Mouse (Mus musculus): ENCODE data around the gene Prx.

Prx gene

DNA sequence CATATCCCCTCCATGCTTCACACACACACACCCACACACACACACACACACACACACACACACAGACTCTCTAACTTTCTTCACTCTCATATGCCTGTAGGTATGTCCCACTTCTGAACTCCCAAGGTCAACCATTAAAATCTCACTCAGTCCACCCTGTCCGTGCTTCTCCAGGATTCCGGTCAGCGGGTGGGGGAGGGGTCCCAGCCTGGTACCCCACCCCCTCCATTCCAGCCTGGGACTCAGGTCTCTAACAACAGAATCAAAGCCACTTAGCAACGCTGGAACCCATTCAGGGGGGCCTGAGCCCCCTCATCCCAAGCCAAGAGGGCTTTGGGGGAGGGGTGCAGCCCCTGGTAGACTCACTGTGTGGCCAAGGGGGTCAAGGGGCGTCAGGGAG is 23.8 kb downstream of the Prx start, which contains the start of gene Hipk4:
Gene Hipk4, plus strand, starts transcription at position 301 of the 400 bp plus-strand sequence.
- no peak for DNase-seq (ENCODE audit: low spot score in 2 of 2)

DNA sequence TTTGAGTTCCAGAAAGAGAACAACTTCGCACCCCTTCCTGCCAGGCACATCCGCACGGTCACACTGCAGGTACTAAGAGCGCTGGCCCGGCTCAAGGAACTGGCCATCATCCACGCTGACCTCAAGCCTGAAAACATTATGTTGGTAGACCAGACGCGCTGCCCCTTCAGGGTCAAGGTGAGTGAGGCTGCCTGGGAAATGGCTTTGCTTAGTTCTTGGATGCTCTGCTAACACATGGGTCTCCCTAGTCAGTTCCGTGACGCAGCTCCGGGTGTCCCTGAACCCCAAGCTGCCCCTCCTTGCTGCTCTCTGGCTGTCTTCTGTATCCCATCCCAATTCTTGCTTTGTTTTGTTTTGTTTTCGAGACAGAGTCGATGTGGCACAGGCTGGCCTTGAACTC is 24.7 kb downstream of the Prx start:
- no peak for DNase-seq (ENCODE audit: low spot score in 2 of 2)

DNA sequence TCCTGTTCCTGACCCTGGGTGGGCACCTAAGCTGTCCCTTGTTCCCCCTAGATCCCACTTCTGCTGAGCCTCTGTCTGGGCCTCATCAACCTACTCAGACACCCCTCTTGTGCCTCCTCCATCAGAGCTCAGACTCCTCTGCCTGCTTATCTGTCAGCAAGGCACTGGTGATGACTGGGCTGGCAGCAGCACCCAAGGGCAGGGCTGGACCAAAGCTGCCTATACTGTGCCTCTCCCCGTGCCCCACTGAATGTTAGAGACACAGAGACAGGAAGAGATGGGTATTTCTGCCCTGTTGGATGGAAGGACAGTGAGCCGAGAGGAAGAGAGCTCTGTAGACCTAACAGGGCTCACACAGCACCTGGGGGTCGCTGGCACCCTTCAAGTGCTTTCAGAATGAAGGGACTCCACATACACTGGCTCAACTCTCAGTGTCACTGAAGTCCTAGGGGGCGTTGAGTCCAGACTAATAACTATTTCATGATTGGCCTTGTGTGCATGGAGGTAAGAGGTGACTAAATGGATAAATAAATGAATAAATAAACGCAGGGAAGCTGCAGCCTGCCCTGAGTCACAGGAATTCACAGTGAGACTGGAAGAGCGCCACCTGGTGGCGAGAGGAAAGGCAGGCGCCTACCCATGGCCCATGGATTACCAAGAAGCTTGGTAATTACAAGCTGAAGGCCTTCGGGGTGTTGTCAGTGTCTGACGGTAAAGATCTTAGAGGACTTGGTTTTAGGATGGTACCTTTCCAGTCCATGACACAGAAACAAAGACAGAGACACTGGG is 27.1 kb downstream of the Prx start:
- DNase-seq (ENCODE audit: low spot score in 2 of 2): peak; percentile 72 to 77

DNA sequence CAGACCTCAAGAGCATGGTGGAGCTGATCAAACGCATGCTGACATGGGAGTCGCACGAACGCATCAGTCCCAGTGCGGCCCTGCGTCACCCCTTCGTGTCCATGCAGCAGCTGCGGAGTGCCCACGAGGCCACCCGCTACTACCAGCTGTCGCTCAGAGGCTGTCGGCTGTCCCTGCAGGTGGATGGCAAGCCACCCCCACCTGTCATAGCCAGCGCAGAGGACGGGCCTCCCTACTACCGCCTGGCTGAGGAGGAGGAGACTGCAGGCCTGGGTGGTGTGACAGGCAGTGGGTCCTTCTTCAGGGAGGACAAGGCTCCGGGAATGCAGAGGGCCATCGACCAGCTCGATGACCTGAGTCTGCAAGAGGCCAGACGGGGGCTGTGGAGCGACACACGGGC is 29.9 kb downstream of the Prx start:
- no peak for DNase-seq (ENCODE audit: low spot score in 2 of 2)

DNA sequence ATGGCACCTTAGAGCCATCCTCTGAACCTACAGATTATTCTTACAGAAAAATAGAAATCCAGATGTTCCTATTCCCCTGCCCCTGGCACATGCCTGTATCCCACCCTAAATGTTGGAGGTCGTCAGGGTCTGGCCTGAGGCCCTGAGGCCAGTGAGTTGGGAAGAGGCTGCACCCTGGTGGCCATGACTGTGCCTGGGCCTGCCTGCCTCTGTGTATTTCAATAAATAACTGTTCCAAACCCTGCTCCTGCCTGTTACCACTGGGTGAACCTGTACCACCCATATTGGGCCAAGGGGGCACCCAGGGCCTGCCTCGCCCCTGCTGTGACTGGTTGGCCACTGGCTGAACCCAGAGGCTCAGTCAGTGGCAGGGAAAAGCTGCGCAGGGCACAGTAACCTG is 31.8 kb downstream of the Prx start:
- no peak for DNase-seq (ENCODE audit: low spot score in 2 of 2)

DNA sequence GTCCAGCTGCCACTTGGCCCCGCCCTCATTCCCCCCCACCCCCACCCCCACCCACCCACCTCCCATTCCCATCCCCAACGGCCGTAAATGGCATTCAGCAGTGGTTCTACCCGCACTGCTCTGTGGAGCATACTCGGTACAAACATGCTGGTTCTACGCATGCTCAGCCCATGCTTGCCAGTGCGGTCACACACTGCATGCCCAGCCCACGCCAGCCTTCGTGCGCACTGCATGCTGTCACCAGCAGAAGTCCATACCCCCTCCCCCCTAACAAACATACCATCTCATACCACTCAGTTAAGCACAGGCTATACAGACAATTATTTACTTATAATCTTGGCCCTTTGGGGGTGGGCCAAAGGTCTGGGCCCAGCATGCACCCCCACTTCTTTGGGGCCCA is 32.6 kb downstream of the Prx start:
- no peak for DNase-seq (ENCODE audit: low spot score in 2 of 2)

DNA sequence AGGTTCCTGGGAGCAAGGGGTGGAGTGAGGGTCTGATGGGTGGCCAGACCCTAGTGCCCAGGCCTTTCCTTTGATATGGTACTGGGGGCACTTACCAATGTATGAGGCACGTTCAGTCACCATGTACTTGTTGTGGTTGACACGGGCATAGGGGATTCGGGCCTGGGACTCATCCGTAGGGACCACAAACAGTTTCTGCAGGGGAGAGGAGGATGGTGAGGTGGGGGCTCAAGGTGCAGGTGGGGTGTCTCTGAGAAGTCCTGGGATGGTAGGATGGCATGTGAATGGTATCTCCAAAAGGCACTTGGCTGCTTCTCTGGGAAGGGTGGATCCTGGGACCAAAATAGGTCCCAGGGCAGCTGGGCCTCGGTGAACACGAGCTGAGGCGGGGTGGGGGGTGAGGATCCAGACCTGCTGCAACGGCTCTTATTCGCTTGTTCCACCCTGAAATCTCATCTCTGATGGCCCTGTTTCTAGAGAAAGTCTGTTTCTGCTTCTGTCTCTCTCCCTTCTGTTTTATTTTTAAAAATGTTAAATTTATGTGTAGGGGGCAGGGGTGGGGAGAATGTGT is 33.4 kb downstream of the Prx start:
- no peak for DNase-seq (ENCODE audit: low spot score in 2 of 2)

DNA sequence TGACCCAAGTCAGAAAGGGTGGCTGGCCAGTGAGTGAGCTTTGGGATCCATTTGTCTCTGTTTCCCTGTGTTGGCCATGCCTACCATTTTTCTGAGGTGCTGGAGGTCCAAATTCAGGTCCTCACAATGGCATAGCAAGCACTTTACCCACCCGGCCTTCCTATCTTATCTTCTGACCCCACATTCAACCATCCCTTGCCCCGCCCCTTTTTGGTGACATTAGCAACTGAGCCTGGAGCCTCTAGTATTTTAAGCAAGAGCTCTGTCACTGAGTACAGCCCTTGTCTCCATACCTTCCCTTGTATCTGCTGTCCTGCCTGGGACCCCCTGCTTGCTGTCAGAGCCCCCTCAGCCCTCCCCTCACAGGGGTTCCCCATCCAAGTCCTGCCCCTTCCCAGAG is 36.3 kb downstream of the Prx start:
- DNase-seq (ENCODE audit: low spot score in 2 of 2): no peak

DNA sequence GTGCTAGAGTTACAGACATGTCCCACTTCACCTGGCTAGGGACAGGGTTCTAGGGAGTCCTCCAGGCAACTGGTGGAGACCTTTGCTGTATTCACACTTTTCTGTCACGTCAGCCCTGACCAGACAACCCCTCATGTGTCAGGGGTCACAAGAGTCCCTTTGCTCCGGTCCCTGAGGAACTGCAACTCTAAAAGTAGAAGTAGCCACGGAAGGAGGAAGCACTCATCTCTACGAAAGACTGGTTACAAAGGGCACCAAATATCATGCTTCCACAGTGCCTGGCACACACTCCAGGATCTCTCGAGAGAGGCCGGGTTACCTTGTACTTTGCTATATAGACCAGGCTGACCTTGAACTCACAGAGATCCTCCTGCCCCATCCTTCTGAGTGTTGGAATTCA is 37.5 kb downstream of the Prx start:
- no peak for DNase-seq (ENCODE audit: low spot score in 2 of 2)

DNA sequence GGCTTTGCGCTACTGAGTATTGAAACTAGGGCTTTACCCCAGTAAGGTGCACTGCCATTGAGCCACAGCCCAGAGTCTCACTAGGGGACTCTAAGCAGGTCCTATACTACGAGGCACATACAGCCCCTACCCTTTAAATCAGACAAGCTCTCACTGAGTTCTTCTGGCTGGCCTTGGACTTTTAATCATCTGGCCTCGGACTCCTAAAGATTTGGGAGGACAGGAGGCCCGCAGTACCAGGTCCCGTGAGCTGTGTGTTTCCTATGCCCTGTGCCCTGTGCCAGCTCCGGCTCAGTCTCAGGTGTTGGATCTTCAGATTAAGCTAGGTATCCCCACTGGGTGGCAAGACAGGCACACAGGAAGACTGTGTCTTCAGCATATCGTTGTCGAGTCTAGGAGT is 38.9 kb downstream of the Prx start:
- no peak for DNase-seq (ENCODE audit: low spot score in 2 of 2)

DNA sequence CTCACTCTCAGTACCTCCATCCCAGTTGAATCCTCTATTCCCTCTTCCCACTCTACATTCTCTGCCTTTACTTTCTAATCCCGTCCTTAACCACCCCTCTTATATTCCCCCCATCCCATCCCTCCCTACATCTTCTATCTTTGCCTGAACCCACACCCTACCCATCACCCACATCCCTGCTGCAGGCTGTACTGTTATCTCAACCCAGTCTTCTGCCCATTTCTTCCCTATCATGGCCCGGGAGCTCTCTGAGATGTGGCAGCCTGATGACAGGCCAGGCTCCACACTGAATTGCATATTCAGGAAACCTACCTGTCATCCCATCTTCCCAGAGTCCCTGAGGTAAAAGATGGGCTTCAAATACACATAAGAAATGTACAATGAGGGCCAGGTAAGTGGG is 39.7 kb downstream of the Prx start:
- DNase-seq (ENCODE audit: low spot score in 2 of 2): no peak

DNA sequence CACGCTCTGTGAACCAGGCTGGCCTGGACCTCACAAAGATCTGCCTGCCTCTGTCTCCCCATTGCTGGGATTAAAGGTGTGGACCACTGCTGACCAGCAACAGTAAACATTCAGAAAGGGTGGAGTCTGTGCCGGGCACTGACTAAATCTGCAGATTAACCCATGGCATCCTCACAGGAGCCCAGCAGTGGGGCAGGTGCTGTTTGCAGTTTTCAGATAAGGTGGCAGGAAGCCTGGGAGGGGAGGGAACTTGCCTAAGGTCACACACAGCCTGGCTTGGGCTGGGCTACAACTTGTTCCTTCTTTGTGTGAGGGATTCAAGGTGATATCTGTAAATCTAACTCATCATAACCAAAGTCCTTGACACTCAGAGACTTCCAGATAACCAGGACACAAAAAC is 41.4 kb downstream of the Prx start:
- no peak for DNase-seq (ENCODE audit: low spot score in 2 of 2)

DNA sequence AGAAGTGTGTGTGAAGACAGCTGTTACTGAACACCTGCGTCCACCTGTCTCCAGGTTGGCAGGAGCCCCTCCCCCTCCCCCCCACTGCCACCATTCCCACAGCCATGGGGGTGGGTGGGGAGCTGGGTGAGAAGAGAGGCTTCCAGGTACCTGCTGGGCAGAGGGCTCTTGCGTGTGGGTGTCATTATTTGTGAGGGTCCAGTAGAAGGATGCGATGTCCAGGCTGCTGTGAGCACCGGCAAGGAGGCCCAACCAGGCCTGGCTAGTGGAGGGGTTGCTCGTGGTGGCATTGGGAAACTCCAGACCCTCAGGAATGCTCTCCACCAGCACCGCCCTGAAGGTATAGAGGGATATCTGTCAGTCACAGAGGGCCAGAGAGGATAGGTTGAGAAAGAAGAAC is 41.8 kb downstream of the Prx start:
- DNase-seq (ENCODE audit: low spot score in 2 of 2): no peak

DNA sequence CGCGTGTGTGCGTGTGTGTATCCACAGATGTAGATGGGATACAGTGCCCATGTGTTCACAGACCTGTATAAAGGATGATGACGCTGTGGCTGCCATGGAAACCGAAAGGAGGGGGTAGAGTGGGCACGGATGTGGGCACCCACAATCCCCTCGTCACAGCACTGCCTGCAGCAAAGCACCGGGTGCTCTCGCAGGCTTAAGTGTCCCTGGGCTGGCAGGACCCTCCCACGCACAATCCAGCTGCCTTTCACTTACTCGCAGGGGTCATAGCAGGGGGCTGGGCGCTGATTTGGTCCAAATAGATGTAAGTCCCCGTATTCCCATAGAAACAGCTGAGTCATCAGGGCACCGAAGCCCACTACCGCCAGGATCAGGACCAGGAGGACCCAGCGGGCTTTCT is 42.3 kb downstream of the Prx start:
- no peak for DNase-seq (ENCODE audit: low spot score in 2 of 2)

DNA sequence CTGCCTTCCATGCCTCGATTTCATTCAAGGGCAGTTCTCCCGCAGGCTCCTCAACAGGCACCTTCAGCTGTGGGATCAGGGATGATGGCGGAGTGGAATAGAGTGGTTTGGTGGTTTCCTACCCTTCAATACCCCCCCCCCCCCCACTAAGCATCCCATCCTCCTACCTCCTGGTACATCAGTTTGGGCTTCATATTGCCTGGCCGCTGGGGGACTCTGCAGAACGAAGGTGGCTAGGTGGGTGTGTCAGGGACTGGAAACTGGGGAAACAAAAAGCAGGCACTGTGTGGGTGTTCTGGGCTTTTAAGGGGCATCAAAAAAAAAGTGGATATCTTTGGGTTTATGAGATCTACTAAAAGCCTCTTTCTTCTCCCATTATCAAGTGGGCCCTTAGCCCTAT is 42.8 kb downstream of the Prx start:
- DNase-seq (ENCODE audit: low spot score in 2 of 2): no peak

DNA sequence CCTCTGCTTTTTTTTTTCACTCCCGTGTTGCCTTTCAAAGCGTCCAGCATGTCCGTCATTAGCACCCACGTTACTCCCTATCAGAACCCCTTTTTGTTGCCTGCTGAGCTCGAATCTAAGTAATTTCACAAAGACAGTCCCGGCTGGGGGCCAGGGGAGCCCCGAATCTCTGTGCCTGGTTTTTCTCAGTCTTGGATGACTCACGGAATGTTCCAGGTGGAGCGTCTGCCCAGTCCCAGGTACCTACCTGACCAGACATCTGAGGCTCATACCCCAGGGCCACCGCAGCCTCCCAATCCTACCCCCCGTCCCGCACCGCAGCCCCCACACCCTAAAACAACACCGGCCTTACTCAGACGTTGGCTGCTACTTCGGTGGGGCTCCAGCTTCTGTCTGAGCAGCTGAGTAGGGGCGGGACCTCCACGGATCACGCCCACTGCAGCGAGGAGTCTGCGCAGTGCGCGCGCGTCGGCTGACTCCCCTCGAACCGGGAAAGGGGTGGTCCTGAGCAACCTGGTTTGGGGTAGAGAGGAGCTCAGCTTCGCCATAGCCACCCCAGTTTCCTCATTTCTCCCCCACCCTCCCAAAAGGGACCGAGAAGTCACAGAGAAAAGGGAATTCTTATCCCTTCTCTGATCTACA is 43.4 kb downstream of the Prx start:
- DNase-seq (ENCODE audit: low spot score in 2 of 2): peak; percentile 69 to 78

DNA sequence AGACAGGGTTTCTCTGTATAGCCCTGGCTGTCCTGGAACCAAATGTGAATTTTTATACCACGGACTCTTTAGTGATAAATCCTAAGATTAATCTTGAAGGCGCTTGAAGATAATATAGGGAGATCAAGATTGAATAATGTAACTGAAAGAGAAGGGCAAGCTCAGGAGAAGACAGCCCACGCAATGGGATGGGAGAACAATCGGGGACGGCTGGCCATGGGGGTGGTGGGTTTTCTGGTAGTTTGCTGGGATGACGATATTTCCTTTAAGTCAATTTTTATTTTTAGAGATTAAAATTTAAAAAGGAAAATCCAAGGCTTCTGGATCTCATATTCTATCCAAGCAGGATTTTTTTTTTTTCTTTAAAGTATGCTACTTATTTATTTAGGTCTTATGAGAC is 43.9 kb downstream of the Prx start:
- no peak for DNase-seq (ENCODE audit: low spot score in 2 of 2)

DNA sequence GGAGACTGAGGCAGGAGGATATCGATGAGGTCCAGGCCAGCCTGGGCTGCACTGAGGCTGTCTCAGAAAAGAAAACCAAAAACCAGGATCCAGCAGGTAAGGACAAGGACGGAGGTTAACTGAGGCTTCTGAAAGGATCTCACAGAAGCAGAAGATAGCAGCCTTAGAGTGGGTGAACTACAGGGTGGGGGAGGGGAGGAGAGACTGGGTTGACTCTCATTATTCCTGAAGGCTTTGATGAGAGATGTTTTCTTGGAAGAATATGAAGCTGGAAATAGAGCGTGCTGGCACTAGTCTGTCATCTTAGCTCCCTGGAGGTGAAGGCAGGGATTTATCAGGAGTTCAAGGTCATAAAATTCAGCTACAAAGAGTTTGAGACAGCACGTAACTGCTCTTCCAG is 44.7 kb downstream of the Prx start:
- no peak for DNase-seq (ENCODE audit: low spot score in 2 of 2)

DNA sequence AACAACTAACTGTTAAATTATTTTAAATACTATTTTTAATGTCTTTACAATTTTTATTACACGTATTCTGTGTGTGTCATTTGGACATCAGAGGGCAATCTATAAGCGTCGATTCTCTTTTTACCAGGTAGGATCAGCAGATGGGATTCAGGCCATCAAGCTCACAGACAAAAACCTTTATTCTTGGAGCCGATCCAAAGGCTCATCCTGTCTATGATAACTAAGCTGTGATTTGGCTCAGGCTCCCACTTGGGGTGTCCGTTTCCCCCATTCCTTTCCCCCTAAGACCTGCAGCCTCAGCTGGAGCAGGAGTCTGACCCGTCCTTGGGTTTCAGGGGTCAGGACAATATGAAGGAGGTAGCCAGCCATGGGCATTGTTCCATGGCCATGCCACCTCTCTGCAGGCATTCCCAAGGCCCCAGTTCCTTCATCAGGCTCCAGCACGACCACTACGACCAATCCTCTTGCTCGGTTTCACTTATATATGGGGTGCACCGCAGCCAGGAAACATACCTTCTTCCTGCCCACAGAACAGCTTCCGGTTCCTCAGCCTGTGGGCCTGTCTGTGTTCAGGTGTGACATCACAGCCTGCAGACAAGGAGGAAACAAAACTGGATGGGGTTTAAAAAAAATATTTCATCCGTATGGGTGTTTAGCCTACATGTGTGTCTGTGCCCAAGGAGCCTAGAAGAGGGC is 45.7 kb downstream of the Prx start:
- DNase-seq (ENCODE audit: low spot score in 2 of 2): no peak

DNA sequence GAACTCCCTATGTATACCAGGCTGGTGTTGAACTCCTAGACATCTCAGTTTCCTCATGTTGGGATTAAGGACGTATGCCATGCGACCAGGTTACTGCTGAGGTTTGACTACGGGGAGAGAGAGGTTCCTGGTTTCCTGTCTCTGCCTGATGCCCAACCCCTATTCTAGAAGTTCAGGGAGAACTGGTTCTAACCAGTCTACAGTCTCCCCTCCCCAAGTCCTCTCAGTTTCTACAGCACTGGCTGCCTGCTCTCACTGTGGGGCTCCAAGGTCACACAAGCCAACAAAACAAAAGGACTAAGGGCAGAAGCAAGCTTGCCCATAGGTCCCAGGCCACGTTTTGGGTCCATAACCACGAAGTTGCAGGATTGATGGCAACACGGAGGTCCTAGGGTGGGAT is 50.5 kb downstream of the Prx start:
- DNase-seq (ENCODE audit: low spot score in 2 of 2): no peak

DNA sequence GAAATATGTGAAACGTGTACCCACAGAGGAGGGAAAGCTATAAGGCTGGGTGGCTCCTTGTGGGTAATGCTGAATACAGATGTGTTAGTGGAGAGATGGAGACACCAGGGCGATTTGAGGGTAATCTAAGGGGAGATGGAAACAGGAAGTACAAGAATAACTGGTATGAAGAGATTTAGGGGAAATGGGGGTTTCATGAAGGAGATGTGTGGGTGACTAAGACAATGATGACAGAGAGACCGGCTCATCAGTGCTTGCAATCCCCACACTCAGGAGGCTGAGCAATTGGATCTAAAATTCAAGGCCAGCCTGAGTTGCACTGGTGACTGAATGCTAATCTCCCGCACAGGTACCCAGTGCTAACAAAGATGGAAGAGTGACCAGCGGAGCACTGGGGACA is 52.9 kb downstream of the Prx start:
- DNase-seq (ENCODE audit: low spot score in 2 of 2): no peak

DNA sequence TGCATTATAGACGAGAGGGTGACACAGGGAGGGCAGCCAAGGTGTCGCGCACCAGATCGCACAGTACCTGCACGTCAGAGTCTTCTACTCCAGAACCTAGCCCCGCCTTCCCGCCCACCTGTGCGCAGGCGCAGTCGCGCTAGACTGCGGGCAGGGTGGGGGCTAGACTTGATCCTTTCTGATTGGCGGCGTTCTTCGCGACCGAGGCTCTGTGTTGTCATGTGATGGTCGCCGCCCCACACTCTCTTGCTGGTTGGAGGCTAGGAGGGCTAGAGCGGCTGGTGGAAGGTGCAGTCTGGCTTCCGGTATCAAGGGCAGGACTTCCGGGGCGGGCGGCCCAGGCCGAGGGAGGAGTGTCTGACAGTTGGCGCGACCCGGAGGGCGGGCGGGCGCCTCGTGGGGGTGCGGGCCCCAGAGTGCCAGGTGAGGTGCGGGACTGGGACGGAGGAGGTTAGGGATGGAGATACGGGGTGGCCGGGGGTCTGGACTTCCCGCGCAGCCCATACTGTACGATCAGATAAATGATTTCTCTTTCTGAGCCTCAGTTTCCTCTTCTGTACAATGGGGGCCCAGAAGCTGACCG is 53.9 kb downstream of the Prx start, which contains the start of the genes Pld3 and 2310022A10Rik:
Gene Pld3, minus strand, starts transcription at position 288 of the 583 bp plus-strand sequence.
Gene 2310022A10Rik, plus strand, starts transcription at position 303 of the 583 bp plus-strand sequence.
- peak; percentile 91 to 96 for DNase-seq (ENCODE audit: low spot score in 2 of 2)
